Mouse (Mus musculus): Measurements from ENCODE around the gene Scyl1. TPM values are rescaled to one million over a fixed set of nuclear protein-coding genes. Genes with fewer than 3 reads are reported as not detected.
A peak's percentile ranks its signal among the peaks of the same experiment; 100 is the strongest.
"Not testable (repeated sequence)": the region's sequence is repeated elsewhere in the genome, so short reads cannot be mapped to it uniquely, and the experiment has no call there.

Gene Scyl1
- polyA plus RNA-seq, 1 experiment = 52.5 TPM

DNA sequence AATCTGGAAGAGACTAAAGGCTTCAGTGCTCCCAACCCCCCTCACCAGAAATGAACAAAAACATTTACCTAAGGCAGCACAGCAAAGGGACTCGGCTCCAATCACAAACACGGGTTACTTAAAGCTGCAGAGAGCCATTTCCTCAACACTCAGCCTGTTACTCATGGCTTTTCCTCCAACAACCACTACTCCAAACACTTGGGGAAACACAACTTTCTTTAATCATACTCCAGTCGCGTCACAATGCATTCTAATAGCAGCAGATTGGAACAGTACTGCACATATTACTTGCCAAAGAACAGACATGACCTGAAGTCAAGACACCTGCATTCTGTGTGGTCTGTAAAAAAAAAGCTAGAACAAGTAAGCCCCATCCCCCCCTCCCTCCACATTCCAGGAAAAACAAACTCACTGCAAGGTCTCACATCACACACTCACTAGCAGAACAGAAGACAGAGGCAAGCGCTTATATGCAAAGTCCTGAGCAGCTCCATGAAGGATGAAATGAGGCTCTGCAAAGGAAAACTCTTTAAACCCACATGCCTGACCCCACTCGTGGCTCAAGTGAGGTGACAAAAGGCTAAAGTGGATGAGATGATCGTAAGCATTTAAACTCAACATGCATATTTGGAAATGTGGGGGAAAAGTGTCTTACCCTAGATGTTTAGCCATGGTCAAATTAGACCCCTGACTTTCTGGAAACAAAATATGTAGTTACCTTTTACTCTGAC, 26.3 kb upstream of the Scyl1 start:
- TF ChIP-seq POLR2A (IDR thresholded peaks at IDR 0.05; ENCODE audit: low read depth, low read length) = no peak
- Histone ChIP-seq H3K4me3 (ENCODE audit: low read depth, low read length) (peak overlapping the region; percentile 48; the same call in 1 of the 2 replicates), H3K36me3 (ENCODE audit: control insufficient read depth, insufficient read depth, low read length) (peaks cover 51% of the 10 kb centered on the region), H3K4me1 (ENCODE audit: control insufficient read depth, insufficient read depth, insufficient read length, low read length) (no peaks in the 10 kb centered on the region; the same call in 1 of the 2 replicates), H3K27me3 (ENCODE audit: control insufficient read depth, insufficient read depth, low read length) (no peaks in the 10 kb centered on the region), H3K27ac (ENCODE audit: insufficient read depth, low read depth, low read length) (peak overlapping the region; percentile 31; the same call in 1 of the 2 replicates)
- WGBS = 3% methylated on average over 7 of the region's 7 CpGs

DNA sequence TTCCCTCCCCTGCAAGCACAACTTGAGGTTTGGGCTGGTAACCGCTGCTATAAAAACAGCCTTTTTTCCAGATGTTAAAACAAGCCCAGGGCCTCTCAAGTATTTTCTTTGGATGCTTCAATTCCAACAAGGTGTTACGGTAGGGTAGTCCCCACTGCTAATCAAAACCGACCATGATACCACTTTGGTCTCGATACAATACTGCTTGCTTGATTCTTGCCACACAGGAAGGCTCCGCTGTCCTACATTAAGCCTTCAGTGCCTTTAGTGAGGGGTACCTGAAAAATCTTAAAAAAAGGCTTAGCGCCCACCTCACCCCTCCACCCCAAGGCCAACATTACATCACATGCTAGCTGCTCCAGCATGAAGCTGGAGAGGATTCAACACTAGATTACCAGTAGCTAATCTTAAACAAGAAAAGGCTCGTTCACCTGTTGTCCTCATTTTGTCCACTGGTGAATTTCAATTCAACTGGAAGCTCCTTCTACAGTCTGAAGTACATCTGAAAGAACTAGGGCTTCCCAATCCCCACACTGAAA, 25.4 kb upstream of the Scyl1 start:
- Histone ChIP-seq H3K36me3 (ENCODE audit: control insufficient read depth, insufficient read depth, low read length) (peaks cover 51% of the 10 kb centered on the region), H3K4me1 (ENCODE audit: control insufficient read depth, insufficient read depth, insufficient read length, low read length) (no peaks in the 10 kb centered on the region; the same call in 1 of the 2 replicates), H3K27me3 (ENCODE audit: control insufficient read depth, insufficient read depth, low read length) (no peaks in the 10 kb centered on the region), H3K4me3 (ENCODE audit: low read depth, low read length) (peak overlapping the region; percentile 28), H3K27ac (ENCODE audit: insufficient read depth, low read depth, low read length) (peak overlapping the region; percentile 2; the same call in 1 of the 2 replicates)
- TF ChIP-seq CTCF (IDR thresholded peaks at IDR 0.05; ENCODE audit: extremely low read depth, insufficient read length, insufficient replicate concordance, low read depth, low read length) = no peak
- TF ChIP-seq POLR2A (IDR thresholded peaks at IDR 0.05; ENCODE audit: low read depth, low read length) = no peak
- WGBS = 52% methylated on average over 7 of the region's 7 CpGs

DNA sequence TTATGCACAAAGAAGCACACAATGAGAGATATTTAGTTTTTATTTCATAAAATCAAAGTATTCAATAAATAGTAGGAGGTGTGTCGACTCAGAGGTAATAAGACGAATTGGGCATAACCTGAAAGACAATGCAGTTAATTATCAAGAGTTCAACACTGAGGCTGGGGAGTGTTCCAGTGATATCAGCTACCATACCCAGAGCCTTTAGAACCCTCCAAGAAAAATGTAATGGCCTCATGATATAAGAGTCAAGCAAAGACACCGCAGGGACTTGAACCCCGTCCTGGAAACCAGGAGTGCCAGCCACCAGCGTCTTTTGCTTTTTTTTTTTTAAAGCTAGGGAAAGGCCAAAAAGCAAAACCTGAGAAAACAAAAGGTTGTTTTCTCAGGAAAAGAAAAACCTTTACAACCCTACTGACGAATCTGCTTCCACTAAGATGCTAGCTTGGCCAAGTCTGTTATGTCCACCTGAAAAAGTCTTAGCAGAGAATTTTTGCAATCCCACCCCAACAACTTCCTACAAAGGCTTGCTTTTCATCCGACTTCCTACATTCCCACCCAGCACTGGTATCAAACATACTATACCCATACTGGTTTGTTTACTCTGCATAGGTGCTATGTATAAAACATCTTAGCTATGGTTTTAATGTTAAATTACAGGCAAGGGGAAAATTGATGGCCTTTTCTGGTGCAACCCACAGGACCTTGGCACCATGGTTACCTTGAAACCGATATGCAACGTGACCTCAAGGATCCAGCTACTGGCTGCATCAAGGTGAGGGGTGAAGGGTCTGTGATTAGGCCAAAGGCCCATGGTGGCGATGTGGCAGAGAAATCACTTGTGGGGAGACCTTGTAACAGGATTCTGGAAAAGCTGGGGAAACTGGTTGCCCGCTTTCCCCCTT, 24.7 kb upstream of the Scyl1 start:
- TF ChIP-seq CTCF (IDR thresholded peaks at IDR 0.05; ENCODE audit: extremely low read depth, insufficient read length, insufficient replicate concordance, low read depth, low read length) (no peak), POLR2A (IDR thresholded peaks at IDR 0.05; ENCODE audit: low read depth, low read length) (no peak)
- 50% methylated on average over 11 of the region's 11 CpGs for WGBS
- H3K27ac ChIP-seq (ENCODE audit: insufficient read depth, low read depth, low read length) = peak overlapping the region; percentile 2; the same call in 1 of the 2 replicates

DNA sequence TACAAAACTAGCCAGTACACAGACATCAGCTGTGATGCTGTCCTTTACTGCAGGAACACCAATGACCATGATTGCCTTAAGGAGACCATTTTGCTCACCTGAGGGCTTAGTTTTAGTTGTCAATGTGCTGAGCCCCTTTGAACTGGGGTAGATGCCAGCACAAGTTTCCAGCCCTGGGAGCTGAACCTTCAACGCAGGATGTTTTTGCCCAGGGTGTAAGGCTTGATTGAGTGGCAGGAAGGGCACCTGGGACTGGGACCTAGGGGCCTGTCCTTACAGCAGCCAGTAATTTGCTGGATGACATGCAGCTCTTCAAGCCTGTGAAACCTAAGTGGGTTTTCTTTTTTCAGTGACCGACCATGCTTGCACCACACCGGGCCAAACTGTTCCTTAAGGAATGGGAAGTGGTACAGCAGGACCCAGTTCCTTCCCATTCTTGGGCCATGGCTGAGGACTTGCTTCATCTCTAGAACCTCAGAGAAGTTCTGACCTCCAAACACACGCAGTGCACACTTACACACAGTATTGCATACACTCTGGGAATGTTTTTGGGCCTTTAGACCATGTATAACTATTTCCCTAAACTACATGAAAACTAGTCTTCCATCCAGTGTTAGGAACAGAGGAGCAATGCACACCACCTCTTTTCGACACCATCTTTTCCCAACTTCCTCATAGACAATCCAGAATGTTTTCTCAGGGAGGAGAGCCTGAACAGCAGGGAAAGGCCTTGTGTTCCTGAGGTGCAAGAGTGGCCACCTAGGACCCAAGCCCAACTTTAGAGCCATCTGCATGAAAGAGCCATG, 23.8 kb upstream of the Scyl1 start:
- no peaks in the 10 kb centered on the region for H3K27me3 ChIP-seq (ENCODE audit: control insufficient read depth, insufficient read depth, low read length)
- peak; percentile 44; the same call in 1 of the 2 replicates for TF ChIP-seq POLR2A (IDR thresholded peaks at IDR 0.05; ENCODE audit: low read depth, low read length)
- TF ChIP-seq CTCF (IDR thresholded peaks at IDR 0.05; ENCODE audit: extremely low read depth, insufficient read length, insufficient replicate concordance, low read depth, low read length) = no peak
- peaks cover 40% of the 10 kb centered on the region for H3K36me3 ChIP-seq (ENCODE audit: control insufficient read depth, insufficient read depth, low read length)
- H3K4me3 ChIP-seq (ENCODE audit: low read depth, low read length) = no peak overlapping the region
- no peak overlapping the region for H3K27ac ChIP-seq (ENCODE audit: insufficient read depth, low read depth, low read length)
- WGBS = 33% methylated on average over 5 of the region's 5 CpGs
- H3K4me1 ChIP-seq (ENCODE audit: control insufficient read depth, insufficient read depth, insufficient read length, low read length) = no peaks in the 10 kb centered on the region; the same call in 1 of the 2 replicates

More for the DNA sequence above, 24.7 kb upstream of the Scyl1 start:
- Histone ChIP-seq H3K36me3 (ENCODE audit: control insufficient read depth, insufficient read depth, low read length) (peaks cover 49% of the 10 kb centered on the region), H3K27me3 (ENCODE audit: control insufficient read depth, insufficient read depth, low read length) (no peaks in the 10 kb centered on the region), H3K4me3 (ENCODE audit: low read depth, low read length) (peak overlapping the region; percentile 28), H3K4me1 (ENCODE audit: control insufficient read depth, insufficient read depth, insufficient read length, low read length) (no peaks in the 10 kb centered on the region; the same call in 1 of the 2 replicates)

DNA sequence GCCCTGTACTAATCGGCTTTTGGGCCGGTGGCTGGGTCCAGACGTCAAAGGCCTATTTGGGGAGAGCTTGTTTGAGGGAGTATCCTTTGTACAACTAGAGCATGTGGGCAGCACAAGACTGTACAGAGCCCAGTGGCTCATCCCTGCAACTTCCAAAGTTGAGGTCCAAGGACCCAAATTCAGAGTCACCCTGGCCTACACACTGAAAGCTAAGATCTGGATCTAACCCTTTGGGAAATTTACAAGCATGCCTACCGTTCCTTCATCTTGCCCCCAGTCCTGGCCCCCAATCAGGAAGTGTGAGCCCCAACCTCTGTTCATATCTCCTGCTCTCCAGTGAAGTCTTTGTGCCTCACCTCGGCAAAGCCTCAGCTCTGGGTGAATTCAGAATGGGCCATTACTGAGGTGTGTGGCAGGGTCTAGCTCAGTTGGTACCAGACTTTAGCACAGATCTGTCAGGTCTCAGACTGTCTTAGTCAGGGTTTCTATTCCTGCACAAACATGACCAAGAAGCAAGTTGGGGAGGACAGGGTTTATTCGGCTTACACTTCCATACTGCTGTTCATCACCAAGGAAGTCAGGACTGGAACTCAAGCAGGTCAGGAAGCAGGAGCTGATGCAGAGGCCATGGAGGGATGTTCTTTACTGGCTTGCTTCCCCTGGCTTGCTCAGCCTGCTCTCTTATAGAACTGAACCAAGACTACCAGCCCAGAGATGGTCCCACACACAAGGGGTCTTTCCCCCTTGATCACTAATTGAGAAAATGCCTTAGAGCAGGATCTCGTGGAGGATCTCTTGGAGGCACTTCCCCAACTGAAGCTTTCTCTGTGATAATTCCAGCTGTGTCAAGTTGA, 22.9 kb upstream of the Scyl1 start:
- 22% methylated on average over 7 of the region's 7 CpGs for WGBS
- Histone ChIP-seq H3K27ac (ENCODE audit: insufficient read depth, low read depth, low read length) (0 out of 2 replicates have a peak overlapping the region, but pooled peaks have one; percentile 0), H3K36me3 (ENCODE audit: control insufficient read depth, insufficient read depth, low read length) (peaks cover 36% of the 10 kb centered on the region)
- H3K4me3 ChIP-seq (ENCODE audit: low read depth, low read length); H3K4me1 ChIP-seq (ENCODE audit: control insufficient read depth, insufficient read depth, insufficient read length, low read length); H3K27me3 ChIP-seq (ENCODE audit: control insufficient read depth, insufficient read depth, low read length): not testable (repeated sequence)

DNA sequence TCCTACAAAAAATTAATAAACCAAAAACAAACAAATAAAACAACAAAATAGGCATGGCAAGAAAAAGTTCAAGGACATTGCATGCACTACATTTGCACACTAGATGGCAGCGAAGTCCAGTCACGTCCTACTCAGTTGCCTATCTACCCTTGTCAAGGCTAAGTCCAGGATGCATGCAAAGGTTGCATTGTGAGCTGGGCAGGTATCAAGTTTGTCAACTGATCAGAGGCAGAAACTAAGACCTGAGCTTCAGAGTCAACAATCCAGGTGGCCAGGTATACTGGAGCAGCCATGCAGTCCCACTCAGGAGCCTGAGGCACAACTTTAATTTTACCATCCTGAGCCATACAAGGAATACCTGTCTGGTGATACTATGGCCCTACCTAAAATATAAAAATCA, 21.9 kb upstream of the Scyl1 start:
- peak overlapping the region; percentile 18; the same call in 1 of the 2 replicates for H3K27ac ChIP-seq (ENCODE audit: insufficient read depth, low read depth, low read length)
- TF ChIP-seq POLR2A (IDR thresholded peaks at IDR 0.05; ENCODE audit: low read depth, low read length) = no peak
- TF ChIP-seq CTCF (IDR thresholded peaks at IDR 0.05; ENCODE audit: extremely low read depth, insufficient read length, insufficient replicate concordance, low read depth, low read length) = no peak
- 2% methylated on average over 2 of the region's 2 CpGs for WGBS

More for the DNA sequence above, 21.9 kb upstream of the Scyl1 start:
- Histone ChIP-seq H3K36me3 (ENCODE audit: control insufficient read depth, insufficient read depth, low read length) (peaks cover 28% of the 10 kb centered on the region), H3K4me3 (ENCODE audit: low read depth, low read length) (no peak overlapping the region), H3K27me3 (ENCODE audit: control insufficient read depth, insufficient read depth, low read length) (no peaks in the 10 kb centered on the region), H3K4me1 (ENCODE audit: control insufficient read depth, insufficient read depth, insufficient read length, low read length) (no peaks in the 10 kb centered on the region; the same call in 1 of the 2 replicates)

Data from small intestine, adult 2 months (tissue).